Mouse (Mus musculus): Measurements from ENCODE around the gene Htr1a. TPM values are rescaled to one million over a fixed set of nuclear protein-coding genes. Genes with fewer than 3 reads are reported as not detected.

Htr1a gene
- not detected for polyA plus RNA-seq (2014; fragmentation: Illumina TruSeq; extraction: RNeasy Lipid Tissue Mini Kit (QIAGEN cat#74804); ENCODE audit: low read depth, low replicate concordance)

GRCm38 (mm10) chr13:105443339-105443738 is at the start of gene Htr1a:
Gene Htr1a (plus strand): TSS chr13:105443639.

Other genes starting within 250 kb of the Htr1a start
- gene Rnf180, start 148.8 kb upstream of the Htr1a start, polyA plus RNA-seq (2014; fragmentation: Illumina TruSeq; extraction: RNeasy Lipid Tissue Mini Kit (QIAGEN cat#74804); ENCODE audit: low read depth, low replicate concordance), result 0.56 TPM